Comparison of ENCODE assay signal across 11 mouse cellular contexts in genomic region chr4:41682789-41683188, GRCm38 (mm10). TPM values are rescaled to one million over a fixed set of nuclear protein-coding genes. Genes with fewer than 3 reads are reported as not detected.
DNase-seq lines count a peak whose midpoint lies in the region; ATAC-seq and TF ChIP-seq lines count a peak whose summit lies in the region.
"Had no signal": no experiment of that assay in that cellular context is flagged by ENCODE, and none has a peak within 500 bp of the region (broad histone marks: within the 10 kb centered on the region; RNA-seq: fewer than 3 reads in every experiment).

No protein-coding gene starts in this region.

- WGBS in intestine, embryonic 14.5 days = 20% methylated on average over 6 of the region's 6 CpGs
- WGBS in intestine, postnatal 0 days = 27% methylated on average over 6 of the region's 6 CpGs
- 19% methylated on average over 6 of the region's 6 CpGs for WGBS in embryonic facial prominence, embryonic 11.5 days
- WGBS in forebrain, postnatal 0 days = 29% methylated on average over 6 of the region's 6 CpGs
- WGBS in midbrain, embryonic 13.5 days = 17% methylated on average over 6 of the region's 6 CpGs

- H3K27ac ChIP-seq in intestine, embryonic 14.5 days (ENCODE audit: low read depth) = peak overlapping the region; percentile 59; the same call in 1 of the 2 replicates
- no peak overlapping the region for H3K27ac ChIP-seq in intestine, postnatal 0 days (ENCODE audit: low read depth, low read length)
- no peak overlapping the region; the same call in 1 of the 2 replicates for H3K27ac ChIP-seq in embryonic facial prominence, embryonic 11.5 days (replicated peaks; ENCODE audit: low read depth, low read length)
- no peak overlapping the region for H3K27ac ChIP-seq in forebrain, postnatal 0 days (ENCODE audit: low read depth, low read length)
- peak overlapping the region; percentile 76 for H3K27ac ChIP-seq in midbrain, embryonic 13.5 days

- DNase-seq in intestine, embryonic 14.5 days (ENCODE audit: low spot score) = no peak
- DNase-seq in embryonic facial prominence, embryonic 11.5 days (ENCODE audit: low spot score) = no peak
- DNase-seq in forebrain, postnatal 0 days = no peak
- no peak for DNase-seq in left cerebral cortex, adult 11 months (ENCODE audit: low spot score)
- DNase-seq in frontal cortex, adult 2 months (ENCODE audit: extremely low spot score in 1 of 2, low spot score in 1 of 2) = no peak
- DNase-seq: right cerebral cortex, adult 18-20 months had no signal

- H3K4me1 ChIP-seq in intestine, embryonic 14.5 days (replicated peaks; ENCODE audit: control insufficient read depth, insufficient read depth, low read length) = peaks cover 32% of the 10 kb centered on the region
- no peaks in the 10 kb centered on the region for H3K4me1 ChIP-seq in intestine, postnatal 0 days (replicated peaks; ENCODE audit: control insufficient read depth, insufficient read depth, low read length)
- peaks cover 7% of the 10 kb centered on the region for H3K4me1 ChIP-seq in embryonic facial prominence, embryonic 11.5 days (ENCODE audit: control insufficient read depth, insufficient read depth, low read length)
- H3K4me1 ChIP-seq in forebrain, postnatal 0 days (ENCODE audit: insufficient read depth) = peaks cover 9% of the 10 kb centered on the region
- H3K4me1 ChIP-seq in midbrain, embryonic 13.5 days (replicated peaks) = peaks cover 64% of the 10 kb centered on the region

- peak overlapping the region; percentile 18; the same call in 1 of the 2 replicates for H3K4me2 ChIP-seq in intestine, embryonic 14.5 days (ENCODE audit: low read length)
- no peak overlapping the region for H3K4me2 ChIP-seq in intestine, postnatal 0 days (replicated peaks; ENCODE audit: low read depth)
- H3K4me2 ChIP-seq in embryonic facial prominence, embryonic 11.5 days (ENCODE audit: low read depth, low read length) = no peak overlapping the region
- H3K4me2 ChIP-seq in forebrain, postnatal 0 days (ENCODE audit: low read depth) = peak overlapping the region; percentile 38
- H3K4me2 ChIP-seq in midbrain, embryonic 13.5 days (replicated peaks) = peak overlapping the region; percentile 47

- no peak for TF ChIP-seq CTCF in intestine, postnatal 0 days (IDR thresholded peaks at IDR 0.05; ENCODE audit: low read depth)
- TF ChIP-seq CTCF in forebrain, postnatal 0 days (IDR thresholded peaks at IDR 0.05; ENCODE audit: low read depth) = no peak

- H3K9me3 ChIP-seq in intestine, embryonic 14.5 days (ENCODE audit: control insufficient read depth, low read length) = no peaks in the 10 kb centered on the region
- no peaks in the 10 kb centered on the region for H3K9me3 ChIP-seq in intestine, postnatal 0 days (ENCODE audit: control insufficient read depth)
- H3K9me3 ChIP-seq in embryonic facial prominence, embryonic 11.5 days (replicated peaks; ENCODE audit: control insufficient read depth, low read length) = no peaks in the 10 kb centered on the region
- no peaks in the 10 kb centered on the region for H3K9me3 ChIP-seq in forebrain, postnatal 0 days (ENCODE audit: low read length)
- no peaks in the 10 kb centered on the region for H3K9me3 ChIP-seq in midbrain, embryonic 13.5 days

- H3K27me3 ChIP-seq in intestine, embryonic 14.5 days (replicated peaks; ENCODE audit: control insufficient read depth, insufficient read depth, low read length) = no peaks in the 10 kb centered on the region
- peaks cover 9% of the 10 kb centered on the region for H3K27me3 ChIP-seq in intestine, postnatal 0 days (replicated peaks; ENCODE audit: control insufficient read depth, insufficient read depth, low read length)
- no peaks in the 10 kb centered on the region for H3K27me3 ChIP-seq in embryonic facial prominence, embryonic 11.5 days (ENCODE audit: control insufficient read depth, insufficient read depth, low read length)
- H3K27me3 ChIP-seq in forebrain, postnatal 0 days (ENCODE audit: insufficient read depth, low read length) = no peaks in the 10 kb centered on the region
- H3K27me3 ChIP-seq in midbrain, embryonic 13.5 days = no peaks in the 10 kb centered on the region

- ATAC-seq in intestine, embryonic 14.5 days (replicated peaks; ENCODE audit: low FRiP score, low TSS enrichment, low read depth) = no peak
- ATAC-seq in intestine, postnatal 0 days = no peak
- no peak for ATAC-seq in embryonic facial prominence, embryonic 11.5 days (replicated peaks; ENCODE audit: insufficient number of reproducible peaks, low FRiP score, low TSS enrichment, low read depth)
- ATAC-seq in forebrain, postnatal 0 days = no peak
- ATAC-seq in midbrain, embryonic 13.5 days = no peak
- ATAC-seq in inflammation-experienced regulatory T-cells, adult 6 months = no peak

- H3K4me3 ChIP-seq in intestine, embryonic 14.5 days (ENCODE audit: low read depth, low read length) = no peak overlapping the region; the same call in 1 of the 2 replicates
- H3K4me3 ChIP-seq in intestine, postnatal 0 days (ENCODE audit: low read depth, low read length) = no peak overlapping the region
- H3K4me3 ChIP-seq in embryonic facial prominence, embryonic 11.5 days (ENCODE audit: low read depth, low read length) = peak overlapping the region; percentile 5; the same call in 1 of the 2 replicates
- H3K4me3 ChIP-seq in forebrain, postnatal 0 days (ENCODE audit: low read depth, low read length) = no peak overlapping the region
- peak overlapping the region; percentile 24 for H3K4me3 ChIP-seq in midbrain, embryonic 13.5 days (replicated peaks)
- H3K4me3 ChIP-seq: erythroblast, embryonic 14.5 days had no signal

- no peaks in the 10 kb centered on the region for H3K36me3 ChIP-seq in intestine, embryonic 14.5 days (ENCODE audit: control insufficient read depth, insufficient read depth, low read length)
- no peaks in the 10 kb centered on the region for H3K36me3 ChIP-seq in intestine, postnatal 0 days (ENCODE audit: control insufficient read depth, insufficient read depth)
- H3K36me3 ChIP-seq in embryonic facial prominence, embryonic 11.5 days (replicated peaks; ENCODE audit: control insufficient read depth, insufficient read depth, low read depth, low read length) = no peaks in the 10 kb centered on the region; the same call in 1 of the 2 replicates
- H3K36me3 ChIP-seq in forebrain, postnatal 0 days (ENCODE audit: insufficient read depth) = no peaks in the 10 kb centered on the region
- no peaks in the 10 kb centered on the region; the same call in 1 of the 2 replicates for H3K36me3 ChIP-seq in midbrain, embryonic 13.5 days

- H3K9ac ChIP-seq in intestine, embryonic 14.5 days (ENCODE audit: low read length) = no peak overlapping the region
- H3K9ac ChIP-seq in intestine, postnatal 0 days (ENCODE audit: low read depth, low read length) = no peak overlapping the region
- no peak overlapping the region; the same call in 1 of the 2 replicates for H3K9ac ChIP-seq in embryonic facial prominence, embryonic 11.5 days (replicated peaks; ENCODE audit: low read length)
- no peak overlapping the region for H3K9ac ChIP-seq in forebrain, postnatal 0 days
- H3K9ac ChIP-seq in midbrain, embryonic 13.5 days (replicated peaks) = peak overlapping the region; percentile 52

RNA-seq across cellular contexts. Expression of gene Cntfr, which starts 14.1 kb away (rescaled TPM):
- polyA plus RNA-seq in intestine, embryonic 14.5 days (2014; fragmentation: Nextera tagmentation; extraction: Ambion mirVana) = 5.2 and 6.2 TPM in 2 replicates
- 1.9 and 2.8 TPM in 2 replicates for polyA plus RNA-seq in intestine, postnatal 0 days (2015; fragmentation: Nextera tagmentation; extraction: Ambion mirVana)
- polyA plus RNA-seq in embryonic facial prominence, embryonic 11.5 days (2014; fragmentation: Nextera tagmentation; extraction: Ambion mirVana) = 8.8 and 9.8 TPM in 2 replicates
- total RNA-seq in forebrain, postnatal 0 days (2014; rRNA removed) = 24.7 and 25.9 TPM in 2 replicates
- polyA plus RNA-seq in forebrain, postnatal 0 days (2015; fragmentation: Nextera tagmentation; extraction: Ambion mirVana) = 13.6 and 14.2 TPM in 2 replicates
- 27.6 and 32.7 TPM in 2 replicates for polyA plus RNA-seq in midbrain, embryonic 13.5 days (2015; fragmentation: Nextera tagmentation; extraction: Ambion mirVana)
- polyA plus RNA-seq in inflammation-experienced regulatory T-cells, adult 6 months (2017; shearing (Covaris generic)) = not detected
- polyA plus RNA-seq in frontal cortex, adult 2 months (2012; rRNA removed) = 79.4 and 92.6 TPM in 2 replicates
- total RNA-seq: megakaryocyte-erythroid progenitor cell, adult 5-6 weeks had no signal
- polyA plus RNA-seq: erythroblast, embryonic 14.5 days had no signal

RNA-seq across cellular contexts. Expression of gene Il11ra1, which starts 17.0 kb away (rescaled TPM):
- polyA plus RNA-seq in intestine, embryonic 14.5 days (2014; fragmentation: Nextera tagmentation; extraction: Ambion mirVana) = 130 and 143 TPM in 2 replicates
- 63.8 and 63.9 TPM in 2 replicates for polyA plus RNA-seq in intestine, postnatal 0 days (2015; fragmentation: Nextera tagmentation; extraction: Ambion mirVana)
- 199 and 201 TPM in 2 replicates for polyA plus RNA-seq in embryonic facial prominence, embryonic 11.5 days (2014; fragmentation: Nextera tagmentation; extraction: Ambion mirVana)
- total RNA-seq in forebrain, postnatal 0 days (2014; rRNA removed) = 16.8 and 17.2 TPM in 2 replicates
- polyA plus RNA-seq in forebrain, postnatal 0 days (2015; fragmentation: Nextera tagmentation; extraction: Ambion mirVana) = 29.1 and 31.2 TPM in 2 replicates
- polyA plus RNA-seq in midbrain, embryonic 13.5 days (2015; fragmentation: Nextera tagmentation; extraction: Ambion mirVana) = 34.0 and 34.9 TPM in 2 replicates
- polyA plus RNA-seq in inflammation-experienced regulatory T-cells, adult 6 months (2017; shearing (Covaris generic)) = 10 to 100 TPM in 1 of 3 experiments, 1 to 10 TPM in 2; 4.0 to 13.8 (median 7.7) TPM
- polyA plus RNA-seq in frontal cortex, adult 2 months (2012; rRNA removed) = 37.0 and 38.1 TPM in 2 replicates

RNA-seq across cellular contexts. Expression of gene Rpp25l, which starts 30.5 kb away (rescaled TPM):
- 71.9 and 76.4 TPM in 2 replicates for polyA plus RNA-seq in intestine, embryonic 14.5 days (2014; fragmentation: Nextera tagmentation; extraction: Ambion mirVana)
- 47.4 and 51.3 TPM in 2 replicates for polyA plus RNA-seq in intestine, postnatal 0 days (2015; fragmentation: Nextera tagmentation; extraction: Ambion mirVana)
- 89.4 and 101 TPM in 2 replicates for polyA plus RNA-seq in embryonic facial prominence, embryonic 11.5 days (2014; fragmentation: Nextera tagmentation; extraction: Ambion mirVana)
- 36.3 and 44.4 TPM in 2 replicates for total RNA-seq in forebrain, postnatal 0 days (2014; rRNA removed)
- polyA plus RNA-seq in forebrain, postnatal 0 days (2015; fragmentation: Nextera tagmentation; extraction: Ambion mirVana) = 43.0 and 52.0 TPM in 2 replicates
- polyA plus RNA-seq in midbrain, embryonic 13.5 days (2015; fragmentation: Nextera tagmentation; extraction: Ambion mirVana) = 63.9 and 67.4 TPM in 2 replicates
- 10 to 100 TPM; 51.3 to 65.6 (median 54.5) TPM for polyA plus RNA-seq in inflammation-experienced regulatory T-cells, adult 6 months (2017; shearing (Covaris generic))
- polyA plus RNA-seq in frontal cortex, adult 2 months (2012; rRNA removed) = 30.7 and 32.5 TPM in 2 replicates

RNA-seq across cellular contexts. Expression of gene Dctn3, which starts 40.2 kb away (rescaled TPM):
- 123 and 124 TPM in 2 replicates for polyA plus RNA-seq in intestine, embryonic 14.5 days (2014; fragmentation: Nextera tagmentation; extraction: Ambion mirVana)
- polyA plus RNA-seq in intestine, postnatal 0 days (2015; fragmentation: Nextera tagmentation; extraction: Ambion mirVana) = 127 and 144 TPM in 2 replicates
- 119 and 128 TPM in 2 replicates for polyA plus RNA-seq in embryonic facial prominence, embryonic 11.5 days (2014; fragmentation: Nextera tagmentation; extraction: Ambion mirVana)
- total RNA-seq in forebrain, postnatal 0 days (2014; rRNA removed) = 184 and 251 TPM in 2 replicates
- polyA plus RNA-seq in forebrain, postnatal 0 days (2015; fragmentation: Nextera tagmentation; extraction: Ambion mirVana) = 378 and 438 TPM in 2 replicates
- 270 and 278 TPM in 2 replicates for polyA plus RNA-seq in midbrain, embryonic 13.5 days (2015; fragmentation: Nextera tagmentation; extraction: Ambion mirVana)
- 100 to 1,000 TPM in 1 of 3 experiments, 10 to 100 TPM in 2; 88.8 to 122 (median 95.5) TPM for polyA plus RNA-seq in inflammation-experienced regulatory T-cells, adult 6 months (2017; shearing (Covaris generic))
- 189 and 190 TPM in 2 replicates for polyA plus RNA-seq in frontal cortex, adult 2 months (2012; rRNA removed)

RNA-seq across cellular contexts. Expression of gene Enho, which starts 42.7 kb away (rescaled TPM):
- polyA plus RNA-seq in intestine, embryonic 14.5 days (2014; fragmentation: Nextera tagmentation; extraction: Ambion mirVana) = 13.6 and 14.8 TPM in 2 replicates
- 8.5 and 8.6 TPM in 2 replicates for polyA plus RNA-seq in intestine, postnatal 0 days (2015; fragmentation: Nextera tagmentation; extraction: Ambion mirVana)
- polyA plus RNA-seq in embryonic facial prominence, embryonic 11.5 days (2014; fragmentation: Nextera tagmentation; extraction: Ambion mirVana) = 19.9 and 24.5 TPM in 2 replicates
- total RNA-seq in forebrain, postnatal 0 days (2014; rRNA removed) = 106 and 130 TPM in 2 replicates
- 117 and 122 TPM in 2 replicates for polyA plus RNA-seq in forebrain, postnatal 0 days (2015; fragmentation: Nextera tagmentation; extraction: Ambion mirVana)
- polyA plus RNA-seq in midbrain, embryonic 13.5 days (2015; fragmentation: Nextera tagmentation; extraction: Ambion mirVana) = 81.6 and 92.1 TPM in 2 replicates
- polyA plus RNA-seq in inflammation-experienced regulatory T-cells, adult 6 months (2017; shearing (Covaris generic)) = not detected
- 111 and 117 TPM in 2 replicates for polyA plus RNA-seq in frontal cortex, adult 2 months (2012; rRNA removed)
- total RNA-seq: megakaryocyte-erythroid progenitor cell, adult 5-6 weeks had no signal

Comparison
In these comparisons a context has a peak if more than half of its experiments do, and no peak if none do; other contexts are left out.
1. H3K27ac ChIP-seq: peak in intestine, embryonic 14.5 days (single experiment) and midbrain, embryonic 13.5 days (single experiment); none in intestine, postnatal 0 days (single experiment), embryonic facial prominence, embryonic 11.5 days (single experiment) and forebrain, postnatal 0 days (single experiment).
2. H3K4me2 ChIP-seq: peak in intestine, embryonic 14.5 days (single experiment), forebrain, postnatal 0 days (single experiment) and midbrain, embryonic 13.5 days (single experiment); none in intestine, postnatal 0 days (single experiment) and embryonic facial prominence, embryonic 11.5 days (single experiment).
3. H3K4me3 ChIP-seq: peak in embryonic facial prominence, embryonic 11.5 days (single experiment) and midbrain, embryonic 13.5 days (single experiment); none in intestine, embryonic 14.5 days (single experiment), intestine, postnatal 0 days (single experiment) and forebrain, postnatal 0 days (single experiment).